Mouse (Mus musculus) forebrain, embryonic 11.5 days (tissue): ENCODE measurements at regions not wholly inside any gene's neighbourhood (a gene's known extent, or its start where the extent isn't known, plus 50 kb on each side); places are given as distances from the start of the nearest gene placed in this dataset.

ENCODE experiments used
- ATAC-seq: fragments of 200-750 bp; cut with Nextera tagmentation; replicated peaks from 2 replicates; pipeline ENCODE4 v1.8.0; 2017; ENCODE audit warnings: moderate TSS enrichment; ENCODE audit not compliant: low FRiP score
- DNase-seq: peaks from one replicate; pipeline ENCODE4 v3.0.0-alpha.2; 2017; ENCODE audit warnings: low spot score
- H3K27ac ChIP-seq: fragments of 300-500 bp; sonication (generic); 2 replicates; pipeline ENCODE4 v1.5.1; 2014; ENCODE audit warnings: low read depth, low read length
- H3K27me3 ChIP-seq: fragments of 300-500 bp; sonication (generic); 2 replicates; pipeline ENCODE4 v1.6.1; 2014; ENCODE audit warnings: mild to moderate bottlenecking, low read length, mixed read lengths; ENCODE audit not compliant: control insufficient read depth, insufficient read depth
- H3K36me3 ChIP-seq: fragments of 300-500 bp; sonication (generic); 2 replicates; pipeline ENCODE4 v1.6.1; 2014; ENCODE audit warnings: mild to moderate bottlenecking, low read length, moderate library complexity, mixed read lengths; ENCODE audit not compliant: control insufficient read depth, insufficient read depth
- H3K4me1 ChIP-seq: fragments of 300-500 bp; sonication (generic); replicated peaks from 2 replicates; pipeline ENCODE4 v1.6.1; 2014; ENCODE audit warnings: low read length, mixed read lengths; ENCODE audit not compliant: control insufficient read depth, insufficient read depth
- H3K4me2 ChIP-seq: fragments of 300-500 bp; sonication (generic); 2 replicates; pipeline ENCODE4 v1.6.1; 2014; ENCODE audit warnings: low read depth, mild to moderate bottlenecking, low read length, moderate library complexity, mixed read lengths; ENCODE audit not compliant: severe bottlenecking
- H3K4me3 ChIP-seq: fragments of 300-500 bp; sonication (generic); 2 replicates; pipeline ENCODE4 v1.5.1; 2014; ENCODE audit warnings: low read depth, low read length
- H3K9ac ChIP-seq: fragments of 300-500 bp; sonication (generic); 2 replicates; pipeline ENCODE4 v1.6.1; 2014; ENCODE audit warnings: low read length
- H3K9me3 ChIP-seq: fragments of 300-500 bp; sonication (generic); 2 replicates; pipeline ENCODE4 v1.6.1; 2016; ENCODE audit warnings: low read length, mixed read lengths; ENCODE audit not compliant: control insufficient read depth
- WGBS: fragments of 180-500 bp; shearing (Covaris S2); extraction: QIAGEN DNeasy Blood & Tissue Kit; methylation state at CpG from one replicate; pipeline ENCODE4 v1.1.7; 2014; 5-methylcytosine and 5-hydroxymethylcytosine counted together

DNA sequence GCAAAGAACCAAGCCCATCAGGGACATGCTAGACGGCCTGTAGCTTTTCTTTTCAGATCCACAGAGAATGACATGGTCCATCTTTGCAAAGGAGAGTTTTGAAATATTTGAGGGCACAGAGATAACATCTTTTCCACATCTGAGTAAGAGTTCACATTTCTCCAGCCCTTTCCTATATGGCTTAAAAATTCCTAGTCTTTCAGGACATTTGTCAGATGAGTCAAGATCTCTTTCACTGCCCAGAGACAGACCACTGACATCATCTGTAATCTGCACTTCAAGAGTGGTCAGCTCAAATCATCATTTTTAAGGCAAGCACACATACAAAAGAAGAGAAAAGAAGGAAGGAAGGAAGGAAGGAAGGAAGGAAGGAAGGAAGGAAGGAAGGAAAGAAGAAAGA lies 397.3 kb downstream of the Ttll7 start:
- Histone ChIP-seq H3K9ac (no peak overlapping the region), H3K27me3 (no peaks in the 10 kb centered on the region), H3K9me3 (no peaks in the 10 kb centered on the region), H3K4me2 (no peak overlapping the region), H3K36me3 (no peaks in the 10 kb centered on the region), H3K4me1 (no peaks in the 10 kb centered on the region), H3K27ac (no peak overlapping the region), H3K4me3 (no peak overlapping the region)
- 84% methylated on average over 1 of the region's 1 CpGs for WGBS
- DNase-seq (no peak), ATAC-seq (no peak)

DNA sequence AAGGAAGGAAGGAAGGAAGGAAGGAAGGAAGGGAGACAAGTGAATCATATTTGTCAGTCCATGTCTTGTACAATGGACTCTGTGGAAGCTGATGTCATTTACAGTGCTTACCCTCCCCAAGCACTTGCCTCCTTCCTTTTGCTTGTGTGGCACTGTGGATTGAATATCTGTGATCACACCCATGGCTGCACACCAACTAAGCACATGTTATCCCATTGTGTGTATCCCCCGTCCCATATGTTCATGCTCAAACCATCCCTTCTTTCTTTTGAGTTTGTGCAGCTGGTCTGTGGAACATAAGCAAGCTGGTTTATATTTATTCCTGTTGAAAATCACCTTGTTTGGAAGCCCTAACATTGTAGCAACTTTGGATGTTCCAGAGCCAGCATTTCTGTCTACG lies 397.7 kb downstream of the Ttll7 start:
- H3K27ac ChIP-seq = no peak overlapping the region
- ATAC-seq (0 out of 2 replicates have a peak, but pooled peaks have one; percentile 34), DNase-seq (no peak)
- no peaks in the 10 kb centered on the region for H3K4me1 ChIP-seq
- WGBS = 84% methylated on average over 2 of the region's 2 CpGs
- H3K9ac ChIP-seq = no peak overlapping the region
- H3K27me3 ChIP-seq = no peaks in the 10 kb centered on the region
- H3K4me3 ChIP-seq = no peak overlapping the region
- H3K4me2 ChIP-seq = no peak overlapping the region
- no peaks in the 10 kb centered on the region for H3K36me3 ChIP-seq
- no peaks in the 10 kb centered on the region for H3K9me3 ChIP-seq

DNA sequence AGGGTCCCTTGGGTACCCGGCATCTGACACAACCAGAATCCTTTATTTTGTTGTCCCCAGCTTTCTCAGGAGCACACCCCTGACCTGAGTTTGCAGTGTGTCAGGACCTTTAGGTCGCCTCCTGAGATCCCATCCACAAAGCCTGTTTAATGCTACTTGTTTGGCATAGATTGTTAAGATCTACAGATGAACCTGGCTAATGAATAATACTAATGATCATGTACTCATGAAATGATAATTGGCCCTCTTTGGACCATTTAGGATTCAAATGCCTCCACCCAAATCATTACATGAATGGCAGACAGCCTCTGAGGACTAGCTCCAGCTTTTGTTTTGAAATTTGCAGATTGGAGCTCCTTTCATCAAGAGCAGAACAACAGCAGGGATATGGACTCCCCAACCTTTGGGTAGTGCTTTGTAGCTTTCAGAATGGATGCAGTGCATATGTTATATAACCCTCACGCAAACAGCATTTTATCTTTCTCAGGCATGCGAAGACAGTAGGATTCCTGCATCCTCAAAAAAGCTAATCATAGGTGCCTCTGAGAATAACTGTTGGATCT lies 400.1 kb downstream of the Ttll7 start:
- H3K4me2 ChIP-seq = no peak overlapping the region
- H3K27ac ChIP-seq = no peak overlapping the region
- H3K9ac ChIP-seq = no peak overlapping the region
- no peaks in the 10 kb centered on the region for H3K9me3 ChIP-seq
- no peak for DNase-seq
- H3K27me3 ChIP-seq = no peaks in the 10 kb centered on the region
- H3K4me1 ChIP-seq = no peaks in the 10 kb centered on the region
- H3K36me3 ChIP-seq = no peaks in the 10 kb centered on the region
- ATAC-seq = peak; percentile 63
- no peak overlapping the region for H3K4me3 ChIP-seq
- WGBS = 64% methylated on average over 4 of the region's 4 CpGs

DNA sequence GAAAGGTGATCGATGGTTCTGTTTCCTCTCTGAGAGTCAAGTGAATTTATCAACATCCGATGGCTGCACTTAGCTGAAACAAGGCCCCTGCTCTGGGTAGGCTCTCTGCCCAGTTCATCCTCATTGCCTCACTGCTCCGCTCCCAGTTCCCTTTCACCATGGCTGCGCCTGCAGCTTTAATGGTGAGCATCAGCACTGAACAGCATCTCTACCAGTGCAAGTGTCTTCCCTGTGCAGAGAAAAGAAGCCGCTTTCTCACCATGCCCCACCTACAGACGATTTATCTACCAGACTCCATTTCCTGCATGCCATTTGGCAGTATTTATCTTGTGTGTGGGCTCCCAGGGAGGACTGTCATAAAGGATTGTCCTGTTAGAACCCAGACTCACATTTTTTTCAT lies 400.6 kb downstream of the Ttll7 start:
- DNase-seq (no peak), ATAC-seq (0 out of 2 replicates have a peak, but pooled peaks have one; percentile 25)
- no peaks in the 10 kb centered on the region for H3K27me3 ChIP-seq
- H3K4me2 ChIP-seq = no peak overlapping the region
- no peaks in the 10 kb centered on the region for H3K9me3 ChIP-seq
- no peak overlapping the region for H3K9ac ChIP-seq
- H3K36me3 ChIP-seq = no peaks in the 10 kb centered on the region
- H3K4me1 ChIP-seq = no peaks in the 10 kb centered on the region
- WGBS = 77% methylated on average over 6 of the region's 6 CpGs
- no peak overlapping the region for H3K4me3 ChIP-seq
- no peak overlapping the region for H3K27ac ChIP-seq

DNA sequence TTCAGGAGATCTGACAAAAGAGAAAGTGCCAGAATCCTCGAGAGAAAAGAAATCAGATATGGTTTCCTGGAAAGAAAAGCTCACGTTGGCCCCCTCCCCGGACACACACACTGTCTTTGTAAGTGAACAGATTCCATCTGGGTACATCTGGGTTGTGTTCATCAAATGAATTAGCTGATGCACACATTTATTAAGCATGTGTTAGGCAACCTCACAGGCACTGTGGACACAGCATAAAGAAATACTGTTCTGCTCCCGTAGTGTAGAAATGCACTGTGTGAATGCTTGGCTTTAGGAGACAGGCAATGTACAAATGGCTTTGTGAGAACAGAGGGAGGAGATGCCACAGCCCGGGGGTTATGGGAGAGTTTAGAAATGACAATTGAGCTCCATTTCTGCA lies 402.3 kb downstream of the Ttll7 start:
- Histone ChIP-seq H3K9me3 (no peaks in the 10 kb centered on the region), H3K4me3 (no peak overlapping the region), H3K9ac (no peak overlapping the region), H3K27ac (no peak overlapping the region), H3K27me3 (no peaks in the 10 kb centered on the region), H3K36me3 (no peaks in the 10 kb centered on the region), H3K4me2 (no peak overlapping the region), H3K4me1 (no peaks in the 10 kb centered on the region)
- DNase-seq = no peak
- 68% methylated on average over 5 of the region's 5 CpGs for WGBS
- no peak for ATAC-seq

DNA sequence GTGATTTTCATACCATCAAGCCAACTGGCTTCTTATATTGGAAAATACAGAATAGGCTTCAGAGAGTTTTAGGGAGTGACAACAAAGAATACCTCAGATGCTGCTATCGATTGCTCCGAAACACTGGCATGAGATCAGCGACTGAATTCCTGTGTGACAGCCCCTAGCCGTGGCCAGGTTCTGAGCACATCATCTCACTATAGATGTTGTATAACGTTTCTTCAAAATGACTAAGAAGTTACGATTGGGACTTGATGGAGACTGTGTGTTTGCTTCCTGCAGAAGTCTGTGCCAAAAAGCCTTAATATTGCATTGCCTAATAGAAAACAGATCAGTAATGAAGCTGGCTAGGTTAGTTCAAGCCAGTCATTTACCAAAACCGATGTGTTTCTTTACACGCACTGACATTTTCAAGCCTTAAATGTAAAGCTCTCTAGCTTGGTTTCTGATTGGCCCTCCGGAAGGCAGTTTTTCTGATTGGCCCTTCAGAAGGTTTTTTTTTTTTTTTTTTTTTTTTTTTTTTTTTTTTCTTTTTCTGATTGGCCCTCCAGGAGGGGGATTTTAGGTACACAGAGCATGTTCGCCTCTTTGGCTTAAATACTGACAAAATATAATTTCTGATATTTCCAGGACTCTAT lies 408.9 kb downstream of the Ttll7 start:
- Histone ChIP-seq H3K36me3 (no peaks in the 10 kb centered on the region), H3K4me1 (no peaks in the 10 kb centered on the region), H3K9ac (no peak overlapping the region), H3K27ac (no peak overlapping the region), H3K9me3 (no peaks in the 10 kb centered on the region), H3K4me2 (no peak overlapping the region), H3K27me3 (no peaks in the 10 kb centered on the region), H3K4me3 (no peak overlapping the region)
- ATAC-seq = no peak
- 88% methylated on average over 10 of the region's 10 CpGs for WGBS
- no peak for DNase-seq

DNA sequence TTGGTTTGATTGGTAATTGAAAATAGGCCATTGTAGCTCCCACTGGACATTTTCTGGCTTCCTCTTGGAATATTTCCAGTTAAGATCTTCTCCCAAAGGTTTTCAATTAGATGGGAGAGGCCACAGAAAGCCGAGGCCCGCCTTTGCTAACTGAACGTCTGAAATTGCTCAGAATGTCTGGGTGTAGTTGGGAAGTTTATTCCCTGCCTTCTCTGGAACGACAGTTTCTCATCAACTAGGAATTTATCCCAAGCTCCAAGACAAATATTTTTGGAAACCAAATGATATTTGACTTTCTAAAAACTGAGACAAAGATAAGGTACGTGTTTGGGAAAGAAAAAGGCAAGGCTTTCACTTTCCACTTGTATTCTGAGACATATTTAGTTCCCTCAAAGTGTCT lies 414.4 kb downstream of the Ttll7 start:
- Histone ChIP-seq H3K36me3 (no peaks in the 10 kb centered on the region), H3K27ac (no peak overlapping the region), H3K4me3 (no peak overlapping the region), H3K27me3 (no peaks in the 10 kb centered on the region), H3K9ac (no peak overlapping the region), H3K4me1 (no peaks in the 10 kb centered on the region), H3K4me2 (no peak overlapping the region), H3K9me3 (no peaks in the 10 kb centered on the region)
- 83% methylated on average over 5 of the region's 5 CpGs for WGBS
- DNase-seq (no peak), ATAC-seq (no peak)

DNA sequence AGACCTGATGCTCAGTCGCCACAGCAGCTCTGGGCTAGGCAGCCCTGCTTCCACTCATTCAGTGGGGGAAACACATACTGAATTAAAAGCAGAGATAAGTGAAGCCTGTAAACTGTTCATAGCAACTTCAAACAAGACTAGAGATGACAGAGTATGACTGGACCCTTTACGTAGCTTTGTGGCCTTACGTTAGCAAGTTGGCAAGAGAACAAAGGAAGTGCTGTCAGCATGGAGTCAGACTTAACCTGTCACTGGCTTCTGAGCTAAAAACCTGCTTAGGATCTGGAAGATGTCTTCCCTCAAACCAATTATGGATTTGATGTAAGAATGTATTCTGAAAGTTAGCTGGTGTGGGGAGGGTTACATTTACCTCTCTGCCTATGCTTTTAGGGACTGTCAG lies 421.3 kb downstream of the Ttll7 start:
- no peak for DNase-seq
- no peak overlapping the region for H3K4me2 ChIP-seq
- no peak overlapping the region for H3K9ac ChIP-seq
- H3K9me3 ChIP-seq = no peaks in the 10 kb centered on the region
- no peak overlapping the region for H3K27ac ChIP-seq
- H3K36me3 ChIP-seq = no peaks in the 10 kb centered on the region
- H3K4me1 ChIP-seq = no peaks in the 10 kb centered on the region
- ATAC-seq = no peak
- H3K4me3 ChIP-seq = no peak overlapping the region
- WGBS = 87% methylated on average over 3 of the region's 3 CpGs
- no peaks in the 10 kb centered on the region for H3K27me3 ChIP-seq

DNA sequence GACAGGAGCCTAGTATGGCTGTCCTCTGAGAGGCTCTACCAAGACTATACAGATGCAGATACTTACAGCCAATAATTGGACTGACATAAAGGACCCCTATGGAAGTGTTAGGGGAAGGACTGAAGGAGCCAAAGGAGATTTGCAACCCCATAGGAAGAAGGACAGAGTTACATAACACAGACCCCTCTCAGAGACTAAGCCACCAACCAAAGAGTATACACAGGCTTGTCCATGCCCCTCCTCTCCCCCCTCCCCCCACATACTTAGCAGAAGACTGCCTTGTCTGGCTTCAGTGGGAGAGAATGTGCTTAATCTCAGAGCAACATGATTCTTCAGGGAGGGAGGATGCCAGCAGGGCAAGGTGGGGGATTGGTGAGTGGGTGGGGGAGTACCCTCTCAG lies 426.4 kb downstream of the Ttll7 start:
- Histone ChIP-seq H3K27me3 (no peaks in the 10 kb centered on the region), H3K4me3 (no peak overlapping the region), H3K4me2 (no peak overlapping the region), H3K9ac (no peak overlapping the region), H3K4me1 (no peaks in the 10 kb centered on the region), H3K27ac (no peak overlapping the region), H3K9me3 (no peaks in the 10 kb centered on the region), H3K36me3 (no peaks in the 10 kb centered on the region)
- 0 out of 2 replicates have a peak, but pooled peaks have one; percentile 24 for ATAC-seq
- DNase-seq = no peak
